Mouse (Mus musculus): ENCODE results near the gene Slc6a1.
"Not testable (repeated sequence)": the region's sequence is repeated elsewhere in the genome, so short reads cannot be mapped to it uniquely, and the experiment has no call there.

Gene Slc6a1

DNA sequence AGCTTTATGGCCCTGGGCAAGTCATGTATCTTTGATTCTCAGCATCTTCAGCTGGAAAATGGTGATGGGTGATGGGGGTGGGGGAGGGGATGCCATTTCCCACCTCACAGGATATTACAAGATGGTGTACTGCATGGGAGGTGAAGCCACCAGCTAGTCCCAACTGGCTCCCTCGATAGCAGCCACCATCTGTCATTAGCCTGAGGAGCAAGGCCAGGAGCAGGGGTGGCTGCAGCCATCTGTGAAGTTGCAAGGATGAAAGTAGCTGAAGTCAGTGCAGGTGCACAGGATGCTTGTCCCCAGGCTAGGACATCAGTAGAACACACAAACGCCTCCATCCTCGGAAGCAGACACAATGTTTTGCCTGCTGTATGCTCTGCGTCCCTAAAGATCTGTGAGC, 8.5 kb downstream of the Slc6a1 start:
- no peak for DNase-seq

- no peak for DNase-seq
These were observed 9.0 kb downstream of the Slc6a1 start for GRCm38 (mm10) chr6:114291396-114291795.

DNA sequence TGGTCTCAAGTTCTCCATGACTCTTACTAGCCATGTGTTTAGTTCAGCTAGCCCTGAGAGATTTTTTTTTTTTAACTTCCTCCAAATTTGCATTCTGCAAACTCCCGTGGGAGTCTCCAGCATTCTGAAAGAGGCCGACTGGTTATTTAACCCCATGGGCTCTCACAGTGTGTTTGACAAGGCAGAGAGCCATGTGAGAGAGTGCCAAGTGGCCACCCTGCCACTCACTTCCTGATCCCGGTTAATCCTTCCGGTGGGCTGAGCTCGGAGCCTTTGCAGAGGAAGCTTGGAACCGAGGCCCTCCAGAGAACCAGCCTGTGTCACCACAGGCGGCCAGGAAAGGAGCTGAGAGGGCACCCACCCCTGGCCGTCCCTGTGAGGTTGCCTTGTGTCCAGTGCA, 11.1 kb downstream of the Slc6a1 start:
- no peak for DNase-seq

GRCm38 (mm10) chr6:114295086-114295485, 12.7 kb downstream of the Slc6a1 start:
- DNase-seq: no peak

DNA sequence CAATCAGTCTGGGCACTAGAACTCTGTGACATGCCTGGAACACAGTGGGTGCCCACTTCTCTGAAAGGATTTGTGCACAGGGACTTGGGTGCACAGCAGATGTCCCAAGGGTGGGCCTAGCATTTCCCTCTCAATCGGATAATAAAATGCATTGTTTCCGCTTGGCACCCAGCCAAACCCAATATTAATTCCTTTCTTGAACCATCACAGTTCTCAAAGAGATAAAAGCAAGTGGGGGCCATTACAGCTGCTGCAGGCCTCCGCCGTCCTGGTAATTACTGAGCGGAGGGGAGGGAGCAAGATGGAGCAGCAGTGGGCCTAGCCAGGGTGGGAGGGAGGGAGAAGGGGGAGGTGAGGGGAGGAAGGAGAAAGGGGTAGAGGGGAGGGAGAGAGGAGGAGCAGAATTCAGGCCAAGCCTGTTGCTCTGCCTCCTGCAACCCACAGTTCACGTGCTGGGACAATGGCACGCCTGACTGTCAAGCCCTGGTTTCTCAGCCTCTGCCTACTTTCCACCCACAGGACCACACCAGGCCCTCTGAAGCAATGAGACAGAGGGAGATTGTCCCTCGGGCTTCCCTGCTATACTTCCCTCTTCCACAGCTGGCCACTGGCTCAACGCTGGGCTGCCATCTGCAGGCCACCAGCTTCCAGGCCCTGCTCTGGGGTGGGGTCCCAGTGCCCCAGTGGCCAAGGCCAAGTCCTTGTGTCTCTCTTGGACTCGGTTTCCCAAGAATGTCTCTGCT, 15.0 kb downstream of the Slc6a1 start:
- no peak for DNase-seq

DNA sequence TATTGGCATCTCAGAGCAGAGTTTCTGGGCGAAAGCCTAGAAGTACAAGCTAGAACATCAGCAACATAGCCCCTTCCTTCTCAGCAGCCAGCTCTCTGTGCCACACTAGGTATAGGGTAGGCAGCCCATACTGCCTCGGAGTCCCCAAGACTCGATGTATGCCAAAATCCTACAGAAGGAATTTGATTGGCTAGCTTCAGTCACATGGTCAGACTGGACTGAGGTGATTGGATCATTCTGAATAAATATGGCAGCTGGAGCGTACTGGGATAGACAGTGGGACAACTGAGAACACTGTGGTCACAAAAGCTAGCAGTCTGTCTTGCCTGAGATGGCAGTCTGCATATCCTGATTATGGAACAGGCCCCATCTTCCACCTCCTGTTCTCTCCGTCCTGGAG, 17.3 kb downstream of the Slc6a1 start:
- no peak for DNase-seq

DNA sequence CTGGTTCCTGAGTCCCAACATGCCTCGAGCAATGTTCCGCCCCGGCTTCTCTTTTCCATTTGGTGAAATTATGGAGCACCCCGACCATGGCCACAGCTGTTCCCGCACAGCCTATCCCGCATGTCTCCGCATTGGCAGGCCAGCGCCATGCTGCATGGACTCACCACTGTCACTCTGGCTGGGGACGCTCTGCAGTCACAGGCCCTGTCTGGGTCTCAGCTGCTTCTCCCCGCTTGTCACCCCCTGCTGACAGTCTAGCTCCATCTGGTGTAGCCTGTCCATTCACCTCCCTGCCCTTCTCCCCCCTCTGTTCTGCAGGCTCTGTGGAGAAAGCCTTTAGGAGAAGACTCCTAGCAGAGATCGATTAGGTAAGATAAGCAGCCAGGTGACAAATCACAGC, 18.3 kb downstream of the Slc6a1 start:
- no peak for DNase-seq

GRCm38 (mm10) chr6:114304668-114305067, 22.2 kb downstream of the Slc6a1 start:
- DNase-seq: no peak

DNA sequence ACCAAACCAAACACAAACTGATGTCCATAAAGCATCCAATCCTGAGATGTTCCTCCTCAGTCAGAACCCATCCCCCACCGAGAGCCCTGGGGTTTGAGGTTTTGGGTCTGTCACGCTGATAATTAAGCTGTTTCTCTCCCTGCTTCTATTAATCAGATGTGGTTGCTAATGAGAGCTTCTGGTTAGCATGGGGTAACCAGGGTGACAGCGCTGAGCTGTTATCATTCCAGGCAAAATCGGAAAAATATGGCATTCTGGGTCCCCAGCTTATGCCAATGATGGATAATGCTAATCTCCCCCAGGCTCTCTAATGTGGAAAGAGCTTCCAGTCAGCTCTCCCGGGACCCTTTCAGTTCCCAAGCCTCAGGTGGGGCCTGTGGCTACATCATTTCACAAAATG, 38.1 kb downstream of the Slc6a1 start:
- DNase-seq: no peak

GRCm38 (mm10) chr6:114321146-114321545, 38.7 kb downstream of the Slc6a1 start:
- DNase-seq: no peak

DNA sequence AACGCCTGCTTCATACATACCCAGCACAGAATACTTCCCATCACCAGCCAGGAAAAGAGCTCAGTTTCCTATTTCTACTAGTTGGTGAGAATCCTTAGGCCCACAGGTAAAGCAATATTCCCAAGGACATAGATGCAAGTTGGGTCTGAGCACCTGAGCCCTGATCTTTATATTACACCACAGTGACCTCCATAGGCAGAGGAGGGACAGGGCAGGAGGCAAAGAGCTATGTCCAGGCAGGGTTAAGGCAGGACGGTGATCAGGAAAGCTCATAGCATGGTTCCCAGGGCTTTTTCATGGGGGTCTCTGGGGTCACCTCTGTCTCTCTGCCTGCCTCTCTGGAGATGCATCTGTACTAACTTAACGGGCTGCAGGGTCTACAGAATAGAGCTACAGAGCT, 40.5 kb downstream of the Slc6a1 start:
- DNase-seq: no peak

DNA sequence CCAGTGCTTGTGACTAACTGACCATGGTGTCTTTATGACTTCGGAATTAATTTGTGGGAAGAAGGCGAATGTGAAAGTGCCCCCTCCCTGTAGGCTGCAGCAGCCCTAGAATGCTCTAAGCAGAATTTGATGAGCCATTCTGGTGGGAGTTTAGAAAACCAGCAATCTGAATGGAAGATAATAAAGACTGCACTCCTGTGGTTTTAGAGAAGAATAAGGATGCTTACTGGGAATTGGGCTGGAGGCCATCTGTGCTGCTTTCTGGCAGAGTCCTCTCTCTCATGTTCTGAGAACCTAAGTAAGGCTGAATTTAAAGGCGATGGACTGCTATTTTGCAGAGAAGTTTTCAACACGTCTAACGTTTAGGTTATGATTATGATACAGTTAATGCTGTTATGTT, 42.4 kb downstream of the Slc6a1 start:
- DNase-seq: no peak

- no peak for DNase-seq
These were observed 47.4 kb downstream of the Slc6a1 start for GRCm38 (mm10) chr6:114329597-114330470.

GRCm38 (mm10) chr6:114331926-114332325, 49.5 kb downstream of the Slc6a1 start:
- DNase-seq: no peak

DNA sequence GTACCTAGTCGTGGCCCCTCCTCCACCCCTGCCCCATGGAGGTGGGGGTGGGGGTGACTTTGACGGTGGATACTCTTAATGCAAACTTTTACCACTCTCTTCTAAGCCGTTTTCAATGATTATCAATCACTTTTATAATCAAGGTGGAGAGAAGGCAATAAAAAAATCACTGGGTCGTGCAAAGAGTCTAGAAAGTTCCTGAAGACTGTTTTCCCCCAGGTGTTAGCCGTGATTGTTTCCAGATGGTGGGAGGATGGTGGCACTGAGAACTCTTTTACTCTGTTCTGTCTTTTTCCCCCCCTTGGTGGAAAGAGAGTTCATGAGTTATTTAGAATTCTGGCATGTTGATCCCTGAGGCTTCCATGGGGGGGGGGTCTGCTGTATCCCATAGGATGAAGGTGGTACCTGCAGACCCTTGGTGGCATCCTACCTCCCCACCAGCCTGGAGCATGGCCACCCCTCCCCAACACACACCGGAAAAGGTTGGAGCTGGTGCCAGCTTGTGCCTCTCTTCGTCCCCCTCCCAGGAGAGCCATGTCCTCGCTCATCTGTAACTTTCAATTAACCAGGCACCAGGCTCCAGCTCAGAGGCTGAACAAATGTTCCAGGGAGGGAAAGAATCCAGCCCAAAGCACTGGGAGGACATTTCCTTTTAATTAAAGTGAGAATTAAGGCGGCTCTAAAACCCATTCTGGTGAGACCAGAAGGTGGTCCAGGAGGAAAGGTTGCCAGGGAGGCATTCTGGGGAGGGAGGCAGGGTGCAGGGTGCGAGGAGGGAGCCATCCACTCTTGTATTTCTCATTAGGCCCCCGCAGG, 53.9 kb downstream of the Slc6a1 start:
- no peak for DNase-seq

DNA sequence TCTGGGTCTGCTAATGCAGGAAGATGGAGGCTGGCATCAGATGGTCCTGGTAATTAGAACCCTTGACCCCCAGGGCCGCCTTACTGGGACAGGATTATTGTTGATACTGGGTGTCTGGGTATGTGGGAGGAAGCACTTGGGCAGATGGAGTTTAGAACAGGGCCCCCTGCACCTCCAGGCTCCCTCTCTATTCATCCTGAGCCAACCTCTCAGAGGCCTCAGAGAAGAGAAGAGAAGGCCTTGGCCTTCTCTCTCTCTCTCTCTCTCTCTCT, 54.4 kb downstream of the Slc6a1 start:
- DNase-seq: no peak

DNA sequence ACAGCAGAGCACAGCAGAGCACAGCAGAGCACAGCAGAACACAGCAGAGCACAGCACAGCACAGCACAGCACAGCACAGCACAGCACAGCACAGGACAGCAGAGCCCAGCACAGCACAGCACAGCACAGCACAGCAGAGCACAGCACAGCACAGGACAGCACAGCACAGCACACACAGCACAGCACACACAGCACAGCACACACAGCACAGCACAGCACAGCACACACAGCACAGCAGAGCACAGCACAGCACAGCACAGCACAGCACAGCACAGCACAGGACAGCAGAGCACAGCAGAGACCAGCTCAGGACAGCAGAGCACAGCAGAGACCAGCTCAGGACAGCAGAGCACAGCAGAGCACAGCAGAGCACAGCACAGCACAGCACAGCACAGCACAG, 58.9 kb downstream of the Slc6a1 start:
- DNase-seq: not testable (repeated sequence)

DNA sequence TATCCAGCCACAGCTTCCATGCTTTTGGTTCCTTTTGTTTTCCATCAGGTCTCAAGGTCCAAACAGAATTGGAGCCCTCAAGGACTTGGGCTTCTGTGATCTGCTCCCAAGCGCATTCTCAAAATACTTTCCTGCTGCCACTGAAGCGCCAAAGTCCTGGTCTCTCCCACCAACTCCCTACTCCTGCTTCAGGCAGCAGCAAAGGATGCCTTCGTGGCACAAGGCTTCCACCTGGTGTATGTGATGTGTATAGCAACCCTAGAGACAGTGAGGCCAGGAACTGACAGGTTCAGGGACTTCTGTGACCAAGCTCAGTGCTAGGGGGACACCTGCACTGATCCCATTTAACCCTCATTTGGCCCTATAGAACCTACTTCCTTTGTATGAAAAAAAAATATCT, 61.3 kb downstream of the Slc6a1 start:
- no peak for DNase-seq

DNA sequence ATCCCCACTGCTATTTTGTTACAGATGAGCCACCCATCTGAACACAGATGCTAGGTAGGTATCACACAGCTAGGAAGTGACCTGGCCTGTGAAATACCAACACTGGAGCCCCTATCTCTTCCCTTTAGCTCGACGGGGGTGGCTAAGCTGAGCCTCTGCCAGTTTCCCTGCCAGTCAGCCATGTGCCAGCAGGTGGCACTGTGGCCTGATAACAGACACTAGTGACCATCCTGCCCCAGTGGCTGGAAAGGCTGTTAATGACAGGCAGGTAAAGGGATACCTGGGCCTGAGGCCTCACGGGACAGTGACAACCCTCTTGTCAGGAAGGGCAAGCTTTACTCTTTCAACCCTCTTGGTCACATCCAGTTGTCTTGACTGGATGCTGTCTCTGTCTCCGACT, 62.7 kb downstream of the Slc6a1 start:
- DNase-seq: peak; percentile 19

GRCm38 (mm10) chr6:114347831-114348754, 65.7 kb downstream of the Slc6a1 start:
- DNase-seq: no peak

GRCm38 (mm10) chr6:114354635-114355034, 72.2 kb downstream of the Slc6a1 start:
- DNase-seq: no peak

- no peak for DNase-seq
These were observed 75.7 kb downstream of the Slc6a1 start for GRCm38 (mm10) chr6:114358171-114358570.

- DNase-seq: no peak
These were observed 79.9 kb downstream of the Slc6a1 start for GRCm38 (mm10) chr6:114362355-114362754.

Measured in kidney, adult 11 months (tissue).